Mouse (Mus musculus): ENCODE results near the gene Lingo1. TPM values are rescaled to one million over a fixed set of nuclear protein-coding genes. Genes with fewer than 3 reads are reported as not detected.

Gene Lingo1
- polyA plus RNA-seq, 1 experiment from 2014 or later, result 1.9 TPM

- Histone ChIP-seq H3K27me3 (ENCODE audit: control insufficient read depth, insufficient read depth, low read length) (peaks cover 4% of the 10 kb centered on the region; the same call in 1 of the 2 replicates), H3K4me3 (ENCODE audit: control insufficient read depth in 1 of 2, insufficient read depth in 1 of 2, low read depth in 1 of 2, low read length in 2 of 2) (no peak overlapping the region), H3K9ac (ENCODE audit: low read length) (no peak overlapping the region), H3K36me3 (ENCODE audit: control insufficient read depth, insufficient read depth, low read length) (no peaks in the 10 kb centered on the region), H3K4me2 (ENCODE audit: low read length) (no peak overlapping the region), H3K9me3 (ENCODE audit: control insufficient read depth, low read length) (no peaks in the 10 kb centered on the region), H3K27ac (replicated peaks in 1 of 2; ENCODE audit: control insufficient read depth in 1 of 2, insufficient read depth in 1 of 2, low read depth in 2 of 2, low read length in 2 of 2) (no peak overlapping the region), H3K4me1 (ENCODE audit: control insufficient read depth in 2 of 2, insufficient read depth in 2 of 2, low read length in 2 of 2) (no peaks in the 10 kb centered on the region)
- WGBS, result 65% methylated on average over 3 of the region's 3 CpGs
- ATAC-seq (ENCODE audit: insufficient number of reproducible peaks, insufficient read depth, low FRiP score, low read depth), result no peak
These were observed 77.3 kb downstream of the Lingo1 start for GRCm38 (mm10) chr9:56718984-56719383.

DNA sequence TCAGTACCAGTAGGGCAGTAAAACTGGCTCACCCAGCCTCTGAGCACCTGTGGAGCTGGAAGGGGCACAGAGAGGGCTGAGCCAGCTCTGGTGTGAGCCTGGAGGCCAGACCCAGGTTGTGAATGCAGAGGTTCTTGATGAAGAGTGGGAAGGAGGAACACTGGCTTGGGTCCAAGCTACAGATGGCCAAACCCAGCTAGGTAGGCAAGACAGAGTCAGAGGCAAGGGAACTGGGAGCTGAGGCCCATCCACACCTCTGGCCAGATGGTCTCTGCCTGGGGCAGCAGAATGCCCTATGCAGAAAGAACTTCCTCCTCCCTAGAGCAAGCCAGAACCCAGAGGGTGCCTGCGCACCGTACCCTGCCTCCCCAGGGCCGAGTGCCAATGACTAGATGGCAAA, 79.7 kb downstream of the Lingo1 start:
- no peaks in the 10 kb centered on the region for H3K36me3 ChIP-seq (ENCODE audit: control insufficient read depth, insufficient read depth, low read length)
- ATAC-seq (ENCODE audit: insufficient number of reproducible peaks, insufficient read depth, low FRiP score, low read depth), result no peak
- no peak overlapping the region for H3K9ac ChIP-seq (ENCODE audit: low read length)
- H3K27ac ChIP-seq (replicated peaks in 1 of 2; ENCODE audit: control insufficient read depth in 1 of 2, insufficient read depth in 1 of 2, low read depth in 2 of 2, low read length in 2 of 2), result no peak overlapping the region
- 86% methylated on average over 3 of the region's 3 CpGs for WGBS
- no peak overlapping the region for H3K4me2 ChIP-seq (ENCODE audit: low read length)
- 0 out of 2 replicates have a peak, but pooled peaks cover 3% of the 10 kb centered on the region for H3K27me3 ChIP-seq (ENCODE audit: control insufficient read depth, insufficient read depth, low read length)
- H3K4me1 ChIP-seq (ENCODE audit: control insufficient read depth in 2 of 2, insufficient read depth in 2 of 2, low read length in 2 of 2), result peaks cover 8 to 11% of the 10 kb centered on the region in 2 experiments; a peak in 3 of 4 replicates
- H3K4me3 ChIP-seq (ENCODE audit: control insufficient read depth in 1 of 2, insufficient read depth in 1 of 2, low read depth in 1 of 2, low read length in 2 of 2), result no peak overlapping the region
- no peaks in the 10 kb centered on the region for H3K9me3 ChIP-seq (ENCODE audit: control insufficient read depth, low read length)

GRCm38 (mm10) chr9:56716066-56716465, 80.2 kb downstream of the Lingo1 start:
- ATAC-seq (ENCODE audit: insufficient number of reproducible peaks, insufficient read depth, low FRiP score, low read depth), result no peak

DNA sequence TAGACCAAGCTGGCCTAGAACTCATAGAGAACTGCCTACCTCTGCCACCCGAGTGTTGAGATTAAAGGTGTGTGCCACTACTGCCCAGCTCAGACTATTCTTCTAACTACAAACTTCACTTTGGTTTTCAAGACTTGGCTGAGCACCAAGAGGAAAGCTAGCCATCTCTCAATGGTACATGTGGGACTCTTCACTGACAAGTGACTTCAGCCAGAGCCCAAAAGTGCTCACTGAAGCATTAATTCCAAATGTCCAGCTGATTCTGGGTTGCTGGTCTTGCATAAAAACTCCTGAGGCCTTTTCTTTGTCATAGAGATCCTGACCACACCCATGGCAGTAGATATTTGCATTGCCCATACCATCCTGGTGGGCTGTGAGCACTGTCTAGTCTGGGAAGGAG, 81.9 kb downstream of the Lingo1 start:
- WGBS, result 74% methylated on average over 1 of the region's 1 CpGs
- no peak overlapping the region for H3K9ac ChIP-seq (ENCODE audit: low read length)
- H3K9me3 ChIP-seq (ENCODE audit: control insufficient read depth, low read length), result no peaks in the 10 kb centered on the region
- H3K4me1 ChIP-seq (ENCODE audit: control insufficient read depth in 2 of 2, insufficient read depth in 2 of 2, low read length in 2 of 2), result peaks cover 8 to 15% of the 10 kb centered on the region in 2 experiments; a peak in 3 of 4 replicates
- H3K4me3 ChIP-seq (ENCODE audit: control insufficient read depth in 1 of 2, insufficient read depth in 1 of 2, low read depth in 1 of 2, low read length in 2 of 2), result no peak overlapping the region
- no peak overlapping the region for H3K27ac ChIP-seq (replicated peaks in 1 of 2; ENCODE audit: control insufficient read depth in 1 of 2, insufficient read depth in 1 of 2, low read depth in 2 of 2, low read length in 2 of 2)
- no peaks in the 10 kb centered on the region for H3K36me3 ChIP-seq (ENCODE audit: control insufficient read depth, insufficient read depth, low read length)
- 0 out of 2 replicates have a peak, but pooled peaks cover 3% of the 10 kb centered on the region for H3K27me3 ChIP-seq (ENCODE audit: control insufficient read depth, insufficient read depth, low read length)
- no peak overlapping the region for H3K4me2 ChIP-seq (ENCODE audit: low read length)
- ATAC-seq (ENCODE audit: insufficient number of reproducible peaks, insufficient read depth, low FRiP score, low read depth), result no peak

More at GRCm38 (mm10) chr9:56716066-56716465, 80.2 kb downstream of the Lingo1 start:
- Histone ChIP-seq H3K4me1 (ENCODE audit: control insufficient read depth in 2 of 2, insufficient read depth in 2 of 2, low read length in 2 of 2) (peaks cover 8 to 11% of the 10 kb centered on the region in 2 experiments; a peak in 3 of 4 replicates), H3K27me3 (ENCODE audit: control insufficient read depth, insufficient read depth, low read length) (0 out of 2 replicates have a peak, but pooled peaks cover 3% of the 10 kb centered on the region), H3K4me2 (ENCODE audit: low read length) (no peak overlapping the region), H3K27ac (replicated peaks in 1 of 2; ENCODE audit: control insufficient read depth in 1 of 2, insufficient read depth in 1 of 2, low read depth in 2 of 2, low read length in 2 of 2) (no peak overlapping the region), H3K36me3 (ENCODE audit: control insufficient read depth, insufficient read depth, low read length) (no peaks in the 10 kb centered on the region), H3K9ac (ENCODE audit: low read length) (no peak overlapping the region), H3K4me3 (ENCODE audit: control insufficient read depth in 1 of 2, insufficient read depth in 1 of 2, low read depth in 1 of 2, low read length in 2 of 2) (no peak overlapping the region), H3K9me3 (ENCODE audit: control insufficient read depth, low read length) (no peaks in the 10 kb centered on the region)
- WGBS, result 69% methylated on average over 3 of the region's 3 CpGs

DNA sequence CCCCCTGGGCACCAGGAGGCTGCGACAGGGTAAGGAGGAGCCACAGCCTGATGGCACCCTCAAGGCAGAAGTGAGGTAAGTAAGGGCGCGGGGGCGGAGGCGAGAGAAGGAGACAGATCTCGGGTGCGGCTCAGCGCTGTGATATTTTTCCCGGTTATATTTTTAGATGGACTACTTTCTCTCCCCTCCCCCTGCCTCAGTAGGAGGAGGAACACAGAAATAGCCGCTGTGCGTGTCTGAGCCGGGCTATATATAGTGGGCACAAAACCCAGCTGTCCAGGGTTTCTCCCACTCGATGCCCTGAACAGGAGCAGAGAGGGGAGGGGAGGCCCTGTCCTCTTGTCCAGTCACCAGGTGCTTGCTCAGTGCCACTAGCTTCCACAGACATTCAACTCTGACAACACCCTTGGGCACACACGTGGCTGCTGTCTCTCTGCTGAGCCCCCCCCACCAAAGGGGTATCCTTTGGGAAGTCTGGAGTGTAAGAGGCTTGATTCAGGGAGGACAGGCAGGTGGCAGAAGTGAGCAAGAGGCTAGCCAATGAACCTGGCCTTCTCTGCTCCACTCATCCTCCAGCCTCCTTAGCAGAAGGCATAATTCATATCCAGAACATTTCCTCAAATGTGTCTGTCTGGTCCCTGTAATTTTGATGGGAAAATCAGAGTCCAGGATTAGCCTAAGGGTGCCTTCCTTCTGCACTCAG, 83.5 kb downstream of the Lingo1 start:
- Histone ChIP-seq H3K4me1 (ENCODE audit: control insufficient read depth in 2 of 2, insufficient read depth in 2 of 2, low read length in 2 of 2) (peaks cover 8 to 15% of the 10 kb centered on the region in 2 experiments; a peak in 3 of 4 replicates), H3K9ac (ENCODE audit: low read length) (peak overlapping the region; percentile 46), H3K9me3 (ENCODE audit: control insufficient read depth, low read length) (no peaks in the 10 kb centered on the region), H3K4me3 (ENCODE audit: control insufficient read depth in 1 of 2, insufficient read depth in 1 of 2, low read depth in 1 of 2, low read length in 2 of 2) (peak overlapping the region; percentile 25 to 31), H3K4me2 (ENCODE audit: low read length) (peak overlapping the region; percentile 64), H3K27ac (replicated peaks in 1 of 2; ENCODE audit: control insufficient read depth in 1 of 2, insufficient read depth in 1 of 2, low read depth in 2 of 2, low read length in 2 of 2) (peak overlapping the region in 1 of 2 experiments; percentile 51; a peak in 1 of 4 replicates), H3K36me3 (ENCODE audit: control insufficient read depth, insufficient read depth, low read length) (no peaks in the 10 kb centered on the region), H3K27me3 (ENCODE audit: control insufficient read depth, insufficient read depth, low read length) (0 out of 2 replicates have a peak, but pooled peaks cover 3% of the 10 kb centered on the region)
- 33% methylated on average over 14 of the region's 14 CpGs for WGBS
- ATAC-seq (ENCODE audit: insufficient number of reproducible peaks, insufficient read depth, low FRiP score, low read depth), result 0 out of 2 replicates have a peak, but pooled peaks have one; percentile 25

DNA sequence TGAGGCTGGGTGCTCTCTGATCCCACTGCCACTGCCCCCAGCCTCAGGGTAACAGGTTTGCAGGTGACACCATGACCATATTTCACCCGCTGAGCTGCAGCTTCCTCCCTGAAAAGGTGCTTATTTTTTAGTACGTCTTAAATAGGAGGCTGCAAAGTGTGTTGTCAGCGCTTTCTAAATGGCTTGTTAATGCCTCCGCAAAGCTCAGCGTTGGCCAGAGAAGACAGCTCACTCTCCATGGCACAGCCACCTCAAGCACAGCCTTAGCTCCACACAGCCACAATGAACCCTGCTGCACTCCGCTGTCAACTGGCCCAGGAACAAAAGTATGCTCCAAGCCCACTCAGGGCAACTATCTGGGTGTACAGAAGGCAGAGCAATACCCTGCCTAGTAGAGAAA, 85.3 kb downstream of the Lingo1 start:
- no peaks in the 10 kb centered on the region for H3K36me3 ChIP-seq (ENCODE audit: control insufficient read depth, insufficient read depth, low read length)
- ATAC-seq (ENCODE audit: insufficient number of reproducible peaks, insufficient read depth, low FRiP score, low read depth), result no peak
- H3K4me1 ChIP-seq (ENCODE audit: control insufficient read depth in 2 of 2, insufficient read depth in 2 of 2, low read length in 2 of 2), result peaks cover 8 to 15% of the 10 kb centered on the region in 2 experiments; a peak in 3 of 4 replicates
- H3K4me3 ChIP-seq (ENCODE audit: control insufficient read depth in 1 of 2, insufficient read depth in 1 of 2, low read depth in 1 of 2, low read length in 2 of 2), result no peak overlapping the region
- no peak overlapping the region for H3K4me2 ChIP-seq (ENCODE audit: low read length)
- 0 out of 2 replicates have a peak, but pooled peaks cover 3% of the 10 kb centered on the region for H3K27me3 ChIP-seq (ENCODE audit: control insufficient read depth, insufficient read depth, low read length)
- H3K9me3 ChIP-seq (ENCODE audit: control insufficient read depth, low read length), result no peaks in the 10 kb centered on the region
- no peak overlapping the region for H3K27ac ChIP-seq (replicated peaks in 1 of 2; ENCODE audit: control insufficient read depth in 1 of 2, insufficient read depth in 1 of 2, low read depth in 2 of 2, low read length in 2 of 2)
- no peak overlapping the region for H3K9ac ChIP-seq (ENCODE audit: low read length)
- 65% methylated on average over 6 of the region's 6 CpGs for WGBS

DNA sequence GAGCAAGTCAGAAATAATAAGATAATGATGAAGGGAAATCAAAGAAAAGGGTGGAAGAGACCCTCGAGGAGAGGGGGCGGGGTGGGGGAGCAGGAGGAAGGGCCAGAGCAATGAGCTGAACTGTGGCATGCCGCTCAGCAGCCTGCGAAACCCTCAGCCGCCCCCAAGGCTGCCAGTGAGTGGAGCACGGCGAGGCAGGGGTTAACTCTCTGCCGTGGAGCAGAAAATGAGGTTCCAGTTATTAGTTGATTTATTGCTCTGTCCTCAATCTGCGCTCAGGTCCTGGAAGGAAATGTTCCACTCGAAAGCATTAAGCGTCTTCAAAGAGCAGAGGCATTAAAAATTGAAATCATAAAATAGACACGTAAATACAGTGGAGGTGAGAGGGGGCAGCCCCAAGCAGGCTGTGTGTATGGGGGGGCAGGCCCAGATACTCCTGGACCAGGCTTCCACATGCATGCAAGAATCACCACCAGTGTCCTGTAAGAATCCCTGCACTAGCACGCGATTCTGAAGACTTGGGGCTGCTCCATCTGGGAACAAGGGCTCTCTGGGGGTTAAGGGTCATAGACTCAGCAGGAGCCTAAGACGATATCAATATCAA, 89.7 kb downstream of the Lingo1 start:
- 71% methylated on average over 15 of the region's 15 CpGs for WGBS
- Histone ChIP-seq H3K36me3 (ENCODE audit: control insufficient read depth, insufficient read depth, low read length) (no peaks in the 10 kb centered on the region), H3K27ac (replicated peaks in 1 of 2; ENCODE audit: control insufficient read depth in 1 of 2, insufficient read depth in 1 of 2, low read depth in 2 of 2, low read length in 2 of 2) (no peak overlapping the region), H3K4me3 (ENCODE audit: control insufficient read depth in 1 of 2, insufficient read depth in 1 of 2, low read depth in 1 of 2, low read length in 2 of 2) (no peak overlapping the region), H3K9ac (ENCODE audit: low read length) (no peak overlapping the region), H3K4me2 (ENCODE audit: low read length) (no peak overlapping the region), H3K9me3 (ENCODE audit: control insufficient read depth, low read length) (no peaks in the 10 kb centered on the region), H3K27me3 (ENCODE audit: control insufficient read depth, insufficient read depth, low read length) (no peaks in the 10 kb centered on the region), H3K4me1 (ENCODE audit: control insufficient read depth in 2 of 2, insufficient read depth in 2 of 2, low read length in 2 of 2) (peaks cover 0 to 3% of the 10 kb centered on the region in 2 experiments; a peak in 1 of 4 replicates)
- no peak for ATAC-seq (ENCODE audit: insufficient number of reproducible peaks, insufficient read depth, low FRiP score, low read depth)
